Mouse (Mus musculus) brain, embryonic 14.5 days (tissue): Measurements from ENCODE around the gene Gpc3. TPM values are rescaled to one million over a fixed set of nuclear protein-coding genes. Genes with fewer than 3 reads are reported as not detected.
"Not testable (repeated sequence)": the region's sequence is repeated elsewhere in the genome, so short reads cannot be mapped to it uniquely, and the experiment has no call there.

Experiments
- DNase-seq: peaks from one replicate; pipeline ENCODE4 v3.0.0-alpha.2; 2011; ENCODE audit warnings: low read depth
- CTCF ChIP-seq: fragments of 200-500 bp; IDR thresholded peaks from 2 replicates; pipeline ENCODE4 v1.5.1; 2012; ENCODE audit warnings: inconsistent platforms, mild to moderate bottlenecking, moderate library complexity, borderline replicate concordance; ENCODE audit not compliant: insufficient read depth, insufficient read length; ENCODE audit errors: extremely low read depth
- POLR2A ChIP-seq: fragments of 200-500 bp; IDR thresholded peaks from 2 replicates; pipeline ENCODE4 v1.6.1; 2012; ENCODE audit warnings: mild to moderate bottlenecking, inconsistent platforms, borderline replicate concordance; ENCODE audit not compliant: poor library complexity, insufficient read depth, insufficient read length, severe bottlenecking; ENCODE audit errors: extremely low read depth
- polyA plus RNA-seq: library from polyadenylated mRNA; depleted of rRNA; stranded (reverse); fragments of >200 nt; gene quantifications from 2 replicates; pipeline ENCODE4 v1.2.3, GENCODE M21; 2012

The Gpc3 gene
- polyA plus RNA-seq, 1 experiment, result 71.1 TPM

GRCm38 (mm10) chrX:52369938-52370758 lies 243.6 kb downstream of the Gpc3 start:
- 0 out of 2 replicates have a peak, but pooled peaks have one; percentile 18 for TF ChIP-seq CTCF
- no peak for TF ChIP-seq POLR2A
- peak; percentile 92 for DNase-seq

GRCm38 (mm10) chrX:52369304-52369937 lies 244.3 kb downstream of the Gpc3 start:
- DNase-seq, result peak; percentile 78
- TF ChIP-seq POLR2A (no peak), CTCF (no peak)

- TF ChIP-seq CTCF (no peak), POLR2A (no peak)
- peak; percentile 75 for DNase-seq
Observed at GRCm38 (mm10) chrX:52366826-52367225, 246.9 kb downstream of the Gpc3 start.

GRCm38 (mm10) chrX:52365790-52366189 lies 248.0 kb downstream of the Gpc3 start:
- no peak for TF ChIP-seq CTCF
- TF ChIP-seq POLR2A, result no peak
- no peak for DNase-seq

- no peak for DNase-seq
- TF ChIP-seq POLR2A, result no peak
- TF ChIP-seq CTCF, result no peak
Observed at GRCm38 (mm10) chrX:52362241-52363011, 251.3 kb downstream of the Gpc3 start.

GRCm38 (mm10) chrX:52352981-52353380 lies 260.8 kb downstream of the Gpc3 start:
- DNase-seq, result peak; percentile 24
- TF ChIP-seq CTCF (no peak), POLR2A (no peak)

GRCm38 (mm10) chrX:52350631-52351030 lies 263.1 kb downstream of the Gpc3 start:
- DNase-seq, result not testable (repeated sequence)

GRCm38 (mm10) chrX:52348773-52349172 lies 265.0 kb downstream of the Gpc3 start:
- TF ChIP-seq POLR2A (no peak), CTCF (no peak)
- peak; percentile 82 for DNase-seq

- DNase-seq, result no peak
- TF ChIP-seq POLR2A, result no peak
- no peak for TF ChIP-seq CTCF
Observed at GRCm38 (mm10) chrX:52344018-52344417, 269.7 kb downstream of the Gpc3 start.

GRCm38 (mm10) chrX:52340251-52340650 lies 273.5 kb downstream of the Gpc3 start:
- TF ChIP-seq CTCF (no peak), POLR2A (no peak)
- peak; percentile 33 for DNase-seq

GRCm38 (mm10) chrX:52321791-52322190 lies 292.0 kb downstream of the Gpc3 start:
- DNase-seq, result no peak
- TF ChIP-seq CTCF (no peak), POLR2A (no peak)

GRCm38 (mm10) chrX:52320653-52321052 lies 293.1 kb downstream of the Gpc3 start:
- DNase-seq, result no peak
- TF ChIP-seq CTCF, result no peak
- TF ChIP-seq POLR2A, result no peak
